Mouse (Mus musculus) mature B cell (primary cell): ENCODE data around the gene Lin7b.

Experiments
- in situ Hi-C: fragments of 300-500 bp; cut with MboI; formaldehyde crosslinking; loops from 2 replicates; pipeline ENCODE4 v1.14.3; 2019

Lin7b gene

DNA sequence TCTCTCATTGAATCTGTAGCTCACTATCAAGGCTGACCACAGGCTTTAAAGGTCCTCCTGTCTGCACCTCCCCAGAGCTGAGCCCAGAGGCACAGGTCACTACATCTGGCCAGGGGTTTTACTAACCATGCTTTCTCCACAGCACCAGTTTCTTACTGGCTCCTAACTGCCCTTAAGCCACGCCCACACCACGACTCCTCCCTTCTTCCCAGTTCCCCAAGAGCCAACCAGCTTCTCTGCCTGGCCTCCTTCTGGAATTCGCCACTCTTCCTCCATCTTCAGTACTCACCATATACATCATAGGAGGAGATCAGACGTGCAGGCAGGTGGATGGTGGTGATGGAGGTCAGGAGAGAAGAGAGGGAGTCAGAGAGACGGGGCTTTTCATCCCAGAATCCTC lies 17.3 kb downstream of the Lin7b start:
- in situ Hi-C loops = no loop called here

DNA sequence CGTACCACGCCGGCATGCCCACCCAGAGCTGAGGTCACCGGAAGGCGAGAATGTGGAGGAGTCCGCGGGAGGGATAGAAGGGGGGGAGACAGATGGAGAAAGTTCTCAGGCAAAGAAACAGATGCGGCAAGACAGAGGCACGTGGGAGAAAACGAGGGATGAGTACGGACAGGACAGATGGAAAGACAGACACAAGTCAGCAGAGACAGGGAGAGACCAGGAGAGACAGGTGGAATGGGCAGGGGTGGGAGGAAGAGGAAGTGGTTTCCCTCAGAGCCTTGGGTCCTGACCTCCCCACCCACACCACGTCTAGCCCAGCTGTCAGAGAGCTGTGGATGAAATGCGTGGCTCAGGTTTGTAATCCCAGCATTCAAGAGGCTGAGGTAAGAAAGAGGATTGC lies 23.5 kb downstream of the Lin7b start:
- in situ Hi-C loops = no loop called here

DNA sequence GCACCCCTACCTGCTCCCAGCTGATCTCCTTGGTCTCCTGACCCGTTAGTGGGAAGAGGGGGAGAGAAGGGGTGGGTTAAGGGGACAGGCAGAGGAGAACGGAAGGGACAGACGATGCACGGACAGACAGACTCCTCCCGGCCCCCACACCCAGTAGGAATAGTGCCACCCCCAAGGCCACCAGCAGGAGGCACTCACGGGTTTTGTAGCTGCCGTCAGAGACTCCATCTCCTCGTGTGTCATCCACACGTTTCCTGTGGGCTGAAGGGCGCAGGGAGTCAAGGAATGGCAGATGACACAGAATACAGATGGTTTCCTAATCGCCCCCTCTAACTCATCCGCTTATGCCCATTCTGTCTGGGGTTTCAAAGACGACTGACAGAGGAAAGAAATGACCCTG lies 26.8 kb downstream of the Lin7b start:
- in situ Hi-C loops = no loop called here

DNA sequence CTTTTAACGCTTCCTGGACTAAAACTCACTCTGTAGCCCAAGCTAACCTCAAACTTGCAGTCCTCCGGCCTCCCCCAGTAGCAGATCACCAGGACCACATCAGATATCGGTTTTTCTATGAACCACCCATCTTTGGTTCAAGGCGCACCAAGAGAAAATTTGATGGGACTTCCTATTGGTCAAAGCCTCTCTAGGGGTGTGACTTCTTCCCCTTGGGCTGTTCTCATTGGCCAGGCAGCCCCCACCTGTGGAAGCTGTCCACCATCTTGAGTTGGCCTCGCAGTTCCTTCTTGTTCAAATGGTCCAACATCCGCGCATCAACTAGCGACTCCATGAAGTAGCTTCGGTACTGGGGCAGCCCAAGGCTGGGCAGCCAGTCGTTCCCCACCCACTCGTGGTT lies 28.3 kb downstream of the Lin7b start:
- in situ Hi-C loops = no loop called here

DNA sequence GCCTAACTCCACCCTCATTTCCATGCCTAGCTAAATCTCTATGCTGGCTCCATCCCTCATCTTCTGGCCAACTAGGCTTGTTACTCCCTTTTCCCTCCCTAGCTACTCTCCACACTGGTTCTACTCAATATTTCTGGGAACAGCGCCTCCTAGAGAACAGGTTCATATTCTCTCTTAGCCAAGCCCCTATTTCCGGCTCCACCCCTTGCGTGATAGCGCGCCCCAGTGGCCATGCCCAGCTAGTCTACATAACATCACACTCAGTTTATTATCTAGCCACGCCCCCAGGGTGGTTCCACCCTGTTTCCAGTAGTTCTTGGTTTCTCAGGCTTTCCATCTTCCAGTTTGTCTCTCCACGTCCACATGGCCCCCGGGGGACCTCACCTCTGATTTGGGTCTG lies 29.1 kb downstream of the Lin7b start:
- in situ Hi-C loops = no loop called here

DNA sequence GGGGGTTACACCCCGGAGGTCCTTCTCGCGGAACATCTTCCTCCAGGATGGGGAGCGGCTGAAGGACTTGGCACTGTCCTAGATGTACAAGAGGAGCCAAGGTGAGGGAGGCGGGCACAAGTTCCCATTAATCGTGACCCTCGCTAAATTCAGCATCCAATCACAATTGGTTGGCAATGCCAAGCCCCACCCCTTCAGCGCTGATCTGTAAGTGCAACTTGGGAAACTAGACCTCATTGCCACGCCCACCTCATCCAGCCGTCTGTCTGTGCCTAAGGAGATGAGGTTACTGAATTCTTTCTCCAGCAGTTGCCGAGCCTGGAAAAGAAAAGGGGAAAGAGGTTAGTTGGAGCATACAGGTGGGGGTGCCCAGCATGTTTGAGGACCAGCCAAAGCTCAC lies 29.7 kb downstream of the Lin7b start:
- in situ Hi-C loops = no loop called here

DNA sequence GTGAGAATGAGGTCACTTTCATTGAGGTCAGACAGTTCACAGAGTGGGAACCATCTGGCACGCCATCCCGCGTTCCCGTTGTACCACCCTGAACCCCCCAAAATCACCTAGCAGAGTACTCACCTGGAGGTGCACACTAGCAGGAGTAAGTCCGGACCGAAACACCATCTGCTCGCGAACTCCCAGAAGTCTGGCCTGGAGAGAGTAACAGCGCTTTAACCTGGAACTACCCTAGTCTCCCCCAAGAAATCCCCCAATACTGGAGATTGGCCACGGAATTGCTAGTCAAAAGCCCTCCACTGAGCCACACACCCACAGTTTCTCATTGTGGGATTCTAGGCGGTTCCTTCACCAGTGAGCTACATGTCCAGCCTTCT lies 30.3 kb downstream of the Lin7b start:
- in situ Hi-C loops = no loop called here

DNA sequence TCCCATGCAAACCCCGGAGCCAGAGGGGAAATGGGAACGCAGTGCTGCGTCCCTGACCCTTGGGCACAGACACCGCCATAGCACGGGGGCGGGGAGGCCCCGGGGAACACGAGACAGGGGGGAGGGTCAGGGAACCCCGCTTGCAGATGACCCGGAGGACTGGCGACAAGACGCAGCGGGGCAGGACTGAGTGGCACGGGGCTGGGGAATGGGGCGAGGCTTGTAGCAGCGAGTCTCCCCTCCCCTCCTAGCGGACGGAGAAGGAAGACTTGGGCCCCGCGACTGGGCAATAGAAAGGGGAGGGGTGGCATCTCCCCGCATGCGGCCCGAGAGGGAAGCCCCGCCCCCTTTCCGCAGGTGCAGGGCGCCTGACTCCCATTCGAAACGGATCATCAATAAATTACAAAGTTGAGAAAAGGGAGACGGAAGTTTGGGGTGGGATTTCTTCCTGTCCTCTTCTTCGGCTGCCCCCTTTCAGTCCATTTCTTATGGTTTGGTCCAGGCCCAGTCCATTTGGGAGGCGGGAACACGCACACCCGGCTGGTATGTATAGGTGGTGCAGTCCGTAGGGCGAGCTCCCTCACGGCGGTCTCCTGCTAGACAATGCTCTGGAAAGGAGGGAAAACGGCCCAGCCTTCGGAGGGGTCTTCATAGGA lies 30.8 kb downstream of the Lin7b start:
- in situ Hi-C loops = no loop called here

DNA sequence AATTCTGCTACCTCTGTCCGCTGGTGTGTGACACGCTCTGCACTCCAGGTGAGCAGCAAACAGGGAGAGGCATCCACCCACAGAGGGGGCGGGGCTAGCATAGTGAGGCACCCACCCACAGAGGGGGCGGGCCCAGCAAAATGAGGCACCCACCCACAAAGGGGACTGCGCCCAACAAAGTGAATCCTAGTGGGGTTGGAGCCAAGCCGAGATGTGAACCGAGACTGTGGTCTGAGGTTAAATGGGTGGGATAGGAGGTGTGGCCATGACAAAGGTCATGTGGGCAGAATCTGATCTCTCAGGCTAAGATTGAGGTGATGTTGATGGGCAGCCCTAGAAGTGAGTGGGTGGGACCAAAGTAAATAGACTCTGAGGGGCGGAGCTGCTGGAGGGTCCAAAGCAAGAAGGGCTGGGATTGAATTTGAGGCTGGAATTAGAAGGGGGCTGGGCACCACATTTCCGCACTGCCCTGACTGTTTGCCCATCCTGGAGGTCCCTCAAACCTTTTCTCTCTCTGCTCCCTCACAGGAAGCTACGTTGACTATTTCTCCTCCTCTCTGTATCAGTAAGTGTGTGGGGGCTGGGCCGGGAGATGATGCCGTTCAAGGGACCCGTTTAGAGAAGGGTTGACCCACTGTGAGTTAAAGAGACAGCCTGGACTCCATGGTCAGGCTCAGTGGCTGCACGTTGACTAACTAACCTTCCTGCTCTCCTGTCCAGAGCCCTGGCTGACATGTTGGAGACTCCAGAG lies 32.0 kb downstream of the Lin7b start:
- in situ Hi-C loops = no loop called here

DNA sequence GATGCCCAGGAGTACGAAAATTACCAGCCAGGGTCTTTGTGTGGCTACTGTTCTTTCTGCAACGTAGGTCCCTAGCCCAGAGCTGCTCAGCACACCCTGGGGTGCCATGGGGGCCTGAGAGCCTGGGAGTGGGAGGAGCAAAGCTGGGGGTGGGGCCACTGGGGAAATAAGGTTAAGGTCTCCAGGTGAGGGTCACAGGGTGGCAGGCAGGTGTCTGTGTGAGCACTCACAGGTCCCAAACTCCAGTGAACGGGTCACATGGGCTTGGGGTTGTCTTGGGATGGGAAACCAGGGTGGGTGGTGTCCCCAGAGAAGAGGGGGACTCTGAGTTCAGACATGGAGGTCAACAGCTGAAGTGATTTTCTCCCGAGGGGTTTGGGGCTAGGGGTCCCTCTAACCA lies 32.9 kb downstream of the Lin7b start:
- in situ Hi-C loops = no loop called here

DNA sequence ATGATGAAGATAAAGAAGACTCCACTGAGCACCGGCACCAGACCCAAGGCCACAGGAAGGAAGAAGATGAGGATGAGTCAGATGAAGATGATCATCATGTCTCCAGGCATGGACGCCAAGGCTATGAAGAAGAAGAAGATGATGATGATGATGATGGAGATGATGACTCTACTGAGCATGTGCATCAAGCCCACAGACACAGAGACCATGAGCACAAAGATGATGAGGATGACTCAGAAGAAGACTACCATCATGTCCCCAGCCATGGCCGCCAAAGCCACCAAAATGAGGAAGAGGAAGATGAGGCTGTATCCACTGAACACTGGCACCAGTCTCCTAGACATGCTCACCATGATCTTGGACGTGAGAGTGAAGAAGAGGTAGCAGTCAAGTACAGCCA lies 34.1 kb downstream of the Lin7b start:
- in situ Hi-C loops = no loop called here

DNA sequence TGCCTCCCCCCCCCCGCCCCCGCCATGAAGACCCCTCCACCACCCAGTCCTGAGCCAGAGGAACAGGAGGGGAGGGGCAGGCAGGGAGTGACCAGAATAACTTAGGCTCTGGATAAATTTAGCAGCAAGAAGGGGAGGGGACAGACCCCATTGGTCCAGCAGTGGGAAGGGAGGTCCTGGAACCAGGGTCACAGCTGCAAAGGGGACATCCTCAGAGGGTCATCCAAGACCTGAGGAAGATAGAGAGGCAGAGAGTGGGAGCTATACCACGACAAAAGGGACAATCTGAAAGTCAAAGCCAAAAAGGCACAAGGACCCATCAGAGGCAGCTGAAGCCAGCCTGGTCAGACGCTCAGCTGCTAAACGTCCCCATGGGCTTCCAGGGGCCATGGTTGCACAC lies 35.3 kb downstream of the Lin7b start, which contains the start of gene Hrc:
Gene Hrc, plus strand, starts transcription at position 235 of the 400 bp plus-strand sequence.
- in situ Hi-C loops = no loop called here

DNA sequence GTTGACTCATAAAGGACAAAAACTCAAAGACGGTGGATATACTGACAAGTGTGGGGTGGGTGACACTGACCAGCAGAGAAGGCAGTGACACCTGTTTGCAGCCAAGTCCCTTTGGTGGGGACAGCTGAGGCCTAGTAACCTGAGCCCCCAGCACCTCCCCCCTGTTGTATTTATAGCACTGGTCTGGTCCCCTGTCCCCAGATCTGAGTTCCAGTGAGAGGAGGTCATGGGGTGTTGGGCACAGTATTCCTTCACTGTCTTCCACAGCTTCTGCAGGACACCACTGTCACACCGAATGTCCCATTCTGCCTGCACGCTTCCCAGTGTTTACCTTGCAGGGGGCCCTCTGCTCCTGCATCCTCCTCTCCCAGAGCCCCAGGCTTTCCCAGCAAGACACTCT lies 35.8 kb downstream of the Lin7b start:
- in situ Hi-C loops = no loop called here

DNA sequence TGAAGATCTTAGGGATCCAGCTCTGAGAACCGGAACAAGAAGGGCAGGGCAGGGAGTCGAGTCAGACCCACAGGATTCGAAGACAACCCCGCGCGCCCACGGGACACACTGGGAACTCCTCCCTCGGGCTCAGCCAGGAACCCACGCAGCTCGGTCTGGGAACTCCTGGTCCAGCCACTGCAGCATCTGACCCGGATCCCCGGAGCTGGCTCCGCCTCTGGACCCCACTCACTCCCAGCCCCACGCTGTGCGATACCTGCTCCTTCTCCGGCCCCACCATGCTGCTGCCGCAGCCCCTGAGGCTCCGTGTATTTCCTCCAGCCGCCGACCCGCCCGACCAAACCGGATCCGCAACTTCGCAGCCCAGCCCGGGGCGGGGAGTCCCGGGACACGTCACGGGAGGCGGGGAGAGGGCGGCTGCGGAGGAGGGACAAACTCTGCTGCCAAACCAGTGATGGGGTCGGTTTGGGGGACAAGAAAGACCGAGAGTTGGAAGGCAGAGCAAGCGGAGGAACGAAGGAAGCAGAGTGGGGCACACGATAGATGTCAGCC lies 36.9 kb downstream of the Lin7b start, which contains the start of gene Trpm4:
Gene Trpm4, minus strand, starts transcription at position 350 of the 552 bp plus-strand sequence.
- in situ Hi-C loops = no loop called here

DNA sequence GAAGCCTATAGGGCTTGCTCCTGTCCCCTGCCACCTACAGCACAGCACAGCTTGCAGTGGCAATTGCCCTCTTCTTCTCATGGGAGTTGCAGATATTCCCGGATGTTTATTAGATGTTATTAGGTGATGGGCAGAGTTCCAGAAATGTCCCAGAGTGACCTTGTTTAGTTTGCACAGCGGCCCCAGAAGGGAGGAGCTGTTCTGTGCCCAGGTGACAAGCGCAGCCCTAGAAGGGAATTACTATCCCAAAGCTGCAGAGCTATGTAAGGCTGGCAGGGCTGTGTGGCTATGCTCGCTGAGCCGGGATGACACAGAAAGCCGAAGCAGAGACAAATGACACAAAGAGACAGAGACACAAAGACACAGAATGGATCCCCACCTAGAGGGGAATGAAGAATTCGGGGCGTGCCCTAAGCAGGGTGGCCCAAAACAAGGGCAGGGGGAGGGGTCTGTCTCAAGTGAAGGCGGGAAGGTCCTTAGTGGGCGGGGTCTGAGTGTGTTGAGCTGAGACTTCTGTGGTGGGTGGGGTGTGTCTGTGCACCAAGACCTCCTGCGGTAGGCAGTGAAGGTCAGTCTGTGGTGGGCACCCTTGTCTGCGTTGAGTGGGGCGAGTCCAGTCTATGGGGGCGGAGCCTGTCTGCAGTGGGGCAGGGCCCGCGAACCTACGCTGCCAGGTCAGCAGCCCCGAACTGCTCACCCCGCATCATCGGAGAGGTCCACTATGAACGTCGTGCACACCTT lies 37.5 kb downstream of the Lin7b start:
- in situ Hi-C loops = no loop called here

DNA sequence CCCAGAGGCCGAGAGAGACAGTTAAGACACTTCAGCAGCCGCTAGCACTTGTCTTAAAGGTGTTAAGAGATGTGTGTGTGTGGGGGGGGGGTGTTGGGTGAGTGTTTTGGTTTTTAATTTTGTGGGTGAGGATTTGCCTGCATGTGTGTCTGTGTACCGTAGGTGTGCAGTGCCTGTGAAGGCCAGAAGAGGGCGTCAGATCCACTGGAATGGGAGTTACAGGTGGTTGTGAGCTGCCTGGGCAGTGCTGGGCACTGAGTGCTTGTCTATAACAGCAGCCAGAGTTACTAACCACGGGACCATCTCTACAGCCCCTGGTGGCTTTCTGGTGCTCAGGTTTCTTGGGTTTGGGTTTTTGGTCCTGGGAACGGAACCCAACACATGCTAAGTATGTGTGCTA lies 38.9 kb downstream of the Lin7b start:
- in situ Hi-C loops = no loop called here

DNA sequence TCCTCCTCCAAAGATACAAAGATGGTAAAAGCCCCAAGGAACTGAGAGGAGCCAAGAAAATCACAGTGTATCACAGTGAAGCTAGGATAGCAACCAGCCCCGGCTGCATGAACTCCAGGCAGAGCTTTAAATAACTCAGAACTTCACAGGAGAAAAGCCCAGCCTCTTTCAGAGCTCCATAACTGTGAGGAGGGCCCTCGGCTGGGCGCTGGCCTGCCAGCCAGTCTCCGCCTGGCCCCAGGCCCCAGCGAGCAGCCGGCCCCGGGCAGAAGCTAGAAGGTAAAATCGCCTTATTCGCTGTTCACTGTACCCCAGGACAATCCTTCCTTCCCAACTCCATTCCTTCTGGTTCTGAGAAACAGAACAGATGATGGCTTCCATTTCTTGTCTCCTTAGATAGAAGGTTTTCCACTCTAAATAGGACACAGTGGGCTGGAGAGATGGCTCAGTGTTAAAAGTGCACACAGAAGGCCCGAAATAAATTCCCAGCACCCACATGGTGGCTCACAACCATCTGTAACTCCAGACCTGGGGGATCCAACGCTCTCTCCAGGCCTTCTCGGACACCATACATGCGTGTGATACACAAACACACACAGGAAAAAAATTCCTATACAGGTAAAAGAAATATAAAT lies 41.4 kb downstream of the Lin7b start:
- in situ Hi-C loops = no loop called here

DNA sequence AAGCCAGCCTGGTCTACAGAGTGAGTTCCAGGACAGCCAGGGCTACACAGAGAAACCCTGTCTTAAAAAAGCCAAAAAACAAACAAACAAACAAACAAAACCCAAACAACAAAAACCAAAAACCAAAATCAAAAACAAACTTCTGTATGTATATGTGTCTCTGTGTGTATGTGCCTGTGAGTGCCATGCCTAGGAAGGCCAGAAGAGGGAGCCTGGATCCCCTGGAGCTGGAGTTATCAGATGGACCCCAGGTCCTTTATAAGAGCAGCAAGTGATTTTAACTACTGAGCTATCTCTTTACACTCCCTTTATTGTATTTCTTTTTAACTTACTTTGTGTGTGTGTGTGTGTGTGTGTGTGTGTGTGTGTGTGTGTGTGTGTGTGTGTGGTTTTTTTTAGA lies 44.6 kb downstream of the Lin7b start:
- in situ Hi-C loops = no loop called here

DNA sequence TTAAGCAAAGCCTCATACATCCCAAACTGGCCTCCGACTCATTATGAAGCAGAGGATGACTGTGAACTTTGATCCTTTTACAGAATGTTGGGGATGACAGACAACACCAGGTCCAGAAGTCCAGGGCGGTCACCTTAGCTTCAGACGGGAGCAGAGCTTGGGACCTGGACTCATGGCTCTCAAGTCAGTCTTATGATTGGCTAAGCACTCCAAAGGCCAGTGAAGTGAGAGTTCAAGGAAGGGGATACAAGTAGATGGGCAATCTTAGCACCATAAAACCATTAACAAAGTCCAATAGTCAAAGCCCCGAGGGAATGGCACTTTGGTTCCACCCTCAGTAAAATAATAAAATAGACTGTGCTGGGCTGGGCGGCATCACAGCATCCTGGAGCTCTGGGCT lies 47.3 kb downstream of the Lin7b start:
- in situ Hi-C loops = no loop called here

DNA sequence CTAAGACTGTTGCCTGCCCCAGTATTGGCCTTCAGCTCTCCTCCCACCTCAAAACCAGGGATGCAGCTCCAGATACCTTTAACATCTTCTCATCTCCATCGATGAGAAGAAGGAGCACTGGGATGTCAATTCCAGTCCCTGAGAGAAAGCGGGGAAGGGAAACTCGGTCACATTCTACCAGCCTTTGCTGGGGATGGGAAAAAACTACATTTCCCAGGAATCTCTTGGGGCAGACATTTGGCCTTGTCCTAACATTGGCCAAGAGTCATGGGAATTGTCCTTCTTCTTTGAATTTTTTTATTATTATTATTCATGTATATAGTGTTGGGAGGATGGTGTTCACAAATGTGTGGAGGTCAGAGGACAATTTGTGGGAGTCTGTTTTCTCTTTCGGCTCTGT lies 48.1 kb downstream of the Lin7b start:
- in situ Hi-C loops = no loop called here
